Mouse (Mus musculus) right cerebral cortex, adult 18-20 months (tissue): ENCODE measurements around the gene Rnf24.
"Not testable (repeated sequence)": the region's sequence is repeated elsewhere in the genome, so short reads cannot be mapped to it uniquely, and the experiment has no call there.

Experiments used
- DNase-seq: peaks from one replicate; pipeline ENCODE4 v3.0.0; 2022; ENCODE audit warnings: mixed read lengths

Gene Rnf24

GRCm38 (mm10) chr2:131330548-131330947 lies 22.1 kb downstream of the Rnf24 start:
- no peak for DNase-seq

DNA sequence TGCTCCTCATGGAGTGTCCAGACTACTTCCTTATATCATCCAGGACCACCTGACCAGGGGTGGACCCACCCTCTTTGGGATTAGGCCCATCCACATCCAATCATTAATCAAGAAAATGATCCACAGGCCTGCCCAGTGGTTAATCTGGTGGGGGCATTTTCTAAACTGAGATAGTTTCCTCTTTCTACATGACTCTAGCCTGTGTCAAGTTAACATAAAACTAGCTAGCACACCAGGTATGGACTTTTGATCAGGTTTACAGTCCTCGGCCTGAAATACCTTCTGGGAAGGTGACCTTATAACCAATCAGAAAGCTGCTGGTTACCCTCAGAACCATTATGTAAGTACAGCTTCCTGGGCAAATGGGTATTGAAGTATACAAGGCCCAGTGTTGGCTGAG lies 23.7 kb downstream of the Rnf24 start:
- DNase-seq = no peak

- no peak for DNase-seq
Measured at GRCm38 (mm10) chr2:131326044-131326443, 26.6 kb downstream of the Rnf24 start.

- no peak for DNase-seq
Measured at GRCm38 (mm10) chr2:131323675-131324074, 29.0 kb downstream of the Rnf24 start.

DNA sequence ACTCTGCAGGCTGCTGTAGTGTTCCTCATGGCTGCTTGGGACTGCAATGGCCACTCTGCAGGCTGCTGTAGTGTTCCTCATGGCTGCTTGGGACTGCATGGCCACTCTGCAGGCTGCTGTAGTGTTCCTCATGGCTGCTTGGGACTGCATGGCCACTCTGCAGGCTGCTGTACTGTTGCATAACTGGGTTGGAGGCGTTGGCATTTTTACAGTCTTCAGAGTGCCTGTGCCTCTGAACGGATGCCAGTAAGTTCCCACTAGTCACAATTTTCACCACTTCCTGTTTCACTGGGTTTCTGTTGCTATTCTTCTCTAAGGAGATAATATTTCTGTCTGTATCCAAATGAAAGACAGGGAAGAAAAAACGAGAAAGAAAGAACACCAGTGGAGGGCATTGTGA lies 31.5 kb downstream of the Rnf24 start:
- DNase-seq = peak; percentile 83

DNA sequence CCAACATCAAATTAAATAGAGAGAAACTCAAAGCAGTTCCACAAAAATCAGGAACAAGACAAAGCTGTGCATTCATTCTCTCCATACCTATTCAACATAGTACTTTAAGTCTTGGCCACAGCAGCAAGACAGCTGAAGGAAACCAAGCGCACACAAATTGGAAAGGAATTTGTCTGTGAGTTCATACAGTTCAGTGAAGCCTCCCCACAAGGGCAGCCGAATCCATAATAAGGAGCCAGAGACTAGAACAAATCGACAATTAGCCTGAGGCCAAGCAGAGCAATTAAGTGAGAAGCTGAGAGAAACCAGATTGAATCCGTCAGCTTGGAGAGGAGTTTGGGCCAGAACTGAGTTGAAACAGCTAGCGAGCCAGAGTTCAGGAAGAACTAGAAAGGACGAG lies 33.3 kb downstream of the Rnf24 start:
- no peak for DNase-seq

DNA sequence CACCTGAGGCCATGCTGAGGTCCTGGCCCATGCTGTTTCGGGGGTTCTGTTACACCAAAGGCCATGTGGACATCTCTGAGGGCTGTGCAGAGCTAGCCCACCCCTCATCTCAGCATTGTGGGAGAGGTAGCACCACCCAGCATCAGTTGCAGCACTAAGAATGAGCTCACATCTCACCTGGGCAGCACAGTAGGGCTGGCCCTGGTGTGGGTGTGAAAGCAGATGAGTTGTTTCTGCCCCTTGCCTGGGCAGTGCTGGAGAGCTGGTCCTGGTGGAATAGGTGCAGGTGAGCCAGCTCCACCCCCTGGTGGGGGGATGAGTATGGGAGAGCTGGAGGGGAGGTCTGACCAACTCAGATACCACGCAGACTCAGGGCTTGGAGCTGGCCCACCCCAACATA lies 36.5 kb downstream of the Rnf24 start:
- DNase-seq = no peak

- no peak for DNase-seq
Measured at GRCm38 (mm10) chr2:131309296-131309695, 43.4 kb downstream of the Rnf24 start.

DNA sequence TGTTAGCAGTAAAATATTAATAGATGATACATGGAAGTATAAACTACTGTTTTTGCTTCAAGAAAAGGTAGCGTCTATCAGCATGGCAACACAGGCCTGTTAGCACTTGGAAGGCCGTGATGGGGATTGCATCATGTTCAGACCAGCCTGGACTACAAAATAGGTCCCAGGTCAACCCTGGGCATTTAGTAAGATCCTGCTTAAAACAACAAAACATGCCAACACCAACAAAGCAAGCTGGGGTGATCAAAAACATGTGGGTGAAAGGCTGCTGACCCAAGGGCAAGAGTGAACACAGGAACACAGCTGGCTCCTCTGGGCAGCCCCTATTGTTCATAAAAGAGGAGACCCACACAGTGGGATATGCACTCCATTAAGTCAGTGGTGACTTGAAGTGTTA lies 44.9 kb downstream of the Rnf24 start:
- DNase-seq = no peak

DNA sequence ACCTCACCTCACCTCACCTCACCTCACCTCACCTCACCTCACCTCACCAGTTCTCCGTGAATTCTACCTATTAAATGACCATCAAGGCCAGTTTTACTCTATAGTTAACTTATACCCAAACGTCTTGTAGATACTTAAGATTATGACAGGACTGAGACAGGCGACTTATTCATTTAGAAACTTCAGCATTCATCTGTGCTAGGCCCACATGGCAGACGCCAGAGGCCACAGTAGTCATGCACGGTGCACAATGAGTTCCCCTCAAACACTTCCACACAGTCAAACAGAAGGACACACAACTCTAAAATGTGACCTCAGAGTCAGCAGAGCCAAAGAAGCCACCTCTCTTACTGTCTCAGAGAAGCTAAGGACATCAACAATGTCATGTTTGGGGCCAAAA lies 45.3 kb downstream of the Rnf24 start:
- DNase-seq = no peak

DNA sequence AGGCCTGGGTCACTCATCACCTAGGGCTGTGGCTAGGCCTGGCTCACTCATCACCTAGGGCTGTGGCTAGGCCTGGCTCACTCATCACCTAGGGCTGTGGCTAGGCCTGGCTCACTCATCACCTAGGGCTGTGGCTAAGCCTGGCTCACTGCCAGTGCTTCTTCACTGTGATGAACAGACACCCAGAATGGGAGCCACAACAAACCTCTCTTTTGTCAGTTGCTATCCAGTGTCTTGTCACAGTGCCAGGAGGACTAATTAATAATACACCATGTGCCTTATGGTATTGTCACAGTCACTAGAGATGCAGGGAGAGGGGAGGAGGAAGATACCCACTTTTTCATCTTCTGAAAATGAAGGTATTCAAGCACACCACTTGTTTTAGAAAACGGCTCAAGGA lies 47.5 kb downstream of the Rnf24 start:
- not testable (repeated sequence) for DNase-seq

- no peak for DNase-seq
Measured at GRCm38 (mm10) chr2:131304497-131304896, 48.2 kb downstream of the Rnf24 start.

- DNase-seq = no peak
Measured at GRCm38 (mm10) chr2:131301635-131302034, 51.1 kb downstream of the Rnf24 start.

DNA sequence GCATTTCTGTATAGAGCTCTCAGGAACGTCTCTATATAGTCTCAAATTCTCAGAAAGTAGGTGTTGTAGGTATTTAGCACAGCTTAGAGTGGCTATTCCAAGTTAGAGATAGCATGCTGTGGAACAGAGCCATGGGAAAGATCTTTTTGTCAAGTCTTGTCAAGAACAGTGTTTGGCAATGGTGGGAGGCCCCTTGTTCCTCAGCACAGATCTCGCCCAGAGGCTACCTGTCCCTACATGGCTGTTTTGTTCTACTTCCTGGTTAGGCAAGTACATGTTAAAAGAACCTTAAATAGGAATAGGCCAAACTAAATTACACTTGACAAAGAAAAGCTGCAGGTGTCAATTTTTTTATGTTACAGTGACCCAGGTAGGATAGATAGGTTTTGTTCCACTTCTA lies 52.2 kb downstream of the Rnf24 start:
- DNase-seq = no peak

DNA sequence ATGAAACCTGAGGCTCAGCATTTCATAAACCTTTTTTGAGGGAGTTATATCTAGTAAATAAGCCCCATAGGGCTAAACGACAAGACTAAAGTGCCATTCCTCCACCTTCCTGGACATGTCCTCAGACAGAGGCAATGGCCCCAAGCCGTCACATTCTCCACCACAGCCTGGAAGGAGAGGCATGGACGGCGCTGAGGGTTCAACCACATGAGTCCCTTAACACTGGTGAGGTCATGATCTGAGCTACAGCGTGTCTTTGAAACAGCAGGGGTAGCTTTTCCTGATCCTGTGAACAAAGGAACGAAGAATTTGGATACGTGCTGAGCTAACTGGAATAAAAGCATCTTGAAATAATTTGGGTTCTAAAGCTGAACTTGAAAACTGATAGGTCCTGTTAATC lies 54.0 kb downstream of the Rnf24 start:
- DNase-seq = not testable (repeated sequence)

- no peak for DNase-seq
Measured at GRCm38 (mm10) chr2:131296746-131297261, 55.9 kb downstream of the Rnf24 start.

DNA sequence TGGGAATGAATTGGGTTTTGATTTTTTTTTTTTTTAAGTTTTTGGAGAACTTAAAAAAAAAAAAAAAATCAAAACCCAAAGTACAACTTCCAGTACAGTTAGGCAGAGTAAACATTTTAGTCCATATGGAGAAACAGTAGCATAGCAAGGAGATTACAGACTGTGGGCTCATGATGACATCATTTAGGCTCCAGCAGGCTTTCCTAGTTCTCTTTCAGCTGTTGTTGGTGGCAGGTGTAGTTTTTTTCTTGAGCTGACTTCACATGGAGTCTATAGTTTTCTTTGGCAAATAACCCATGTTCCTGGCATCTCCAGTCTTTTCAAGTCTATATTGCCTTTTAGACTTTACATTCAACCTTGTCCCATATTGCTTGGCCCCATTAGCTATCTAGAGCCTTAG lies 62.0 kb downstream of the Rnf24 start:
- no peak for DNase-seq

GRCm38 (mm10) chr2:131286276-131286675 lies 66.4 kb downstream of the Rnf24 start:
- no peak for DNase-seq

- DNase-seq = no peak
Measured at GRCm38 (mm10) chr2:131281596-131281995, 71.1 kb downstream of the Rnf24 start.

DNA sequence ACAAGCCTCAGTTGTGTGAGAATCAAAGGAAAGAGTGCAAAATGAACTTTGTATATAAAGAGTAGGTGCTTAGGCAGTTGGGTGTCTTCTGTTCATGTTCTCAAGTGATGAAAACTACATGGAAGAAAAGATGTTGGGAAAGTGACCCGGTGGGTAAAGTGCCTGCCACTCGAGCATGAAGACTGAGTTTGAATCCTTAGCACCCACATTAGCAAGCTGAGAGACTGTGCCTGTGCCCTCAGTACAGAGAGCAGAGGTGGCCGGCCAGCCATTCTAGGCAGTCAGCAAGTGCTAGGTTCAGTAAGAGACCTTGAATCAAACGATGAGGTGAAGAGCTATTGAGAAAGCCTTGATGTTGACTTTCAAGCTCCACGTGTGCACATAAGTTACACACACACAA lies 76.0 kb downstream of the Rnf24 start:
- DNase-seq = no peak

- DNase-seq = no peak
Measured at GRCm38 (mm10) chr2:131275493-131275892, 77.2 kb downstream of the Rnf24 start.

DNA sequence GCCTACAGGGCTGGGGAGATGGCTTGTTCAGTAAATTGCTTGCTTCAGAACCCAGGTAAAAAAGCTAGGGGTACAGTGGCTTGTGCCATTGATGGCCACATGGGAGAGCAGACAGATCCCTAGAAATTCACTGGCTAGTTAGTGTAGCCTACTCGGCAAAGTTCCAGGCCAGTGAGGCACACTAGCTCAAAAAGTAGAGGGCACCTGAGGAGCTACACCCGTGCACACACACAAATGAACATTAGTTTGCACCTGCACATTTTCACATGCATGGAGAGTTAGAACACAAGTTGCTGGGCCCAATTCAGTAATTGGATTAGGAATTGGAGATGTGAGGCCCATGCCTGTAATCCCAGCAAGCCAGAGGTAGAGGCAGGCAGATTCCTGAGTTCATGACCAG lies 87.6 kb downstream of the Rnf24 start:
- DNase-seq = no peak

DNA sequence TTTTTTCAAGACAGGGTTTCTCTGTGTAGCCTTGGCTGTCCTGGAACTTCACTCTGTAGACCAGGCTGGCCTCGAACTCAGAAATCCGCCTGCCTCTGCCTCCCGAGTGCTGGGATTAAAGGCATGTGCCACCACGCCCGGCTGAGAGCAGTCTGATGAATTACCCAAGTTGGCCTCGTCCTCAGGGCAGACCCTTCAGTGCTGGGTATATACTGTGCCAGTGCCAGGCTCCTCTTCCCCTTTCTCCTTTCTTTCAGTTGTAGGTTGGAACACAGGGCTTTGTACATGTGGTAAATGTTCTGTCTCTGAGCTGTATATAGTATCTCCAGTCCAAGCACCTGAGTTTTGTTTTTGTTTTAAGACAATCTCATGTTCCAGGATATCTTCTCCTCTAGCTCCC lies 88.7 kb downstream of the Rnf24 start:
- DNase-seq = no peak

DNA sequence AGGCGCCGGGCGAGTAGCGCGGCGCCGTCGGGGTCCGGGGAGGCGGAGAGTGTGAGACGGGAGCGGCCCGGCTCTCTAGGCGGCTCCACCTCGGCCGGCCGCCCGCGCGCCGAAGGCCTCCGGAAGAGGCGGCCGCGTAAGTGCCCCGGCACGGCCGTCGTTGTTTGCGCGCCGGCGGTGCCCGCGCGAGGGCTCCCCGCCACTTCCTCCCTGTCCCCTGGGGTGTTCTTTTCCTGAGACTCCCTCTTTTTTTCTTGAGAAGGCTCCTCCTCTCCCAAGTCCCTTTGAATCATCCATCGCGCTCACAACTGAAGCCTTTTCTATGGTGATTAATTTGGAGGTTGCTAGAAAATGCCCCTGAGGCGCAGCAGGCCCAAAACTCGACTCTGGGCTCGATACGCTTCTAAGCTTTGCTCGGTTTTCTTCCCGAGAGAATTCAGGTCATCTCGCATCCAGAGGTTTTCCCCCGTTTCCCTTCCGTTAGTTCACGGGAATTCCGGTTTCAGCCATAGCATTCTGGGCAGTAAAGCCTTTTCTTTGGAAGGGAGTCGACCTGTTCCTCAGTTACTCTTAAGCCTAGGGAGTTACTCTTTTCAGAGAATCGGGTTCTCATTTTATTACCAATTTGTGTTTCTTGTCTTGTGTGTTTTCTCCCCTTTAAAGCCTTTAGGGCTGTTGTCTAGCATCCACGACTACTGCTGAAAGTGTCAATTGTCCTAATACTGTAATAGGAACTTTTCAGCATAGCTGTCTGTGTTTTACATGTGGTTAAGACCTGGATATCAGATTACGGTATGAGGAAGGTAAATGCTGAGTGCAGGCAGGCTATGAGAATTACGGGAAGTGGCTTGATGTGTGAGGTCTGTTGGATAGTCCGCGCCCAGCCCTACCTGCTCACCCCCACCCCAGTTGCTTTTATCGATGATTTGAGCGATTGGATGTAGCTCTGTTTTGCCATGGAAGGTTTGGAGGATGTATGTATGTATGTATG lies 89.7 kb downstream of the Rnf24 start:
- no peak for DNase-seq
